Mouse (Mus musculus) liver, embryonic 14.5 days (tissue): ENCODE data around the gene Fgf13.

Experiments
- CTCF ChIP-seq: IDR thresholded peaks from 2 replicates; pipeline ENCODE4 v1.5.1; 2016; ENCODE audit warnings: antibody characterized with exemption, low read depth, control low read depth
- EP300 ChIP-seq: IDR thresholded peaks from 2 replicates; pipeline ENCODE4 v1.6.1; 2016; ENCODE audit warnings: antibody characterized with exemption, low read depth

DNA sequence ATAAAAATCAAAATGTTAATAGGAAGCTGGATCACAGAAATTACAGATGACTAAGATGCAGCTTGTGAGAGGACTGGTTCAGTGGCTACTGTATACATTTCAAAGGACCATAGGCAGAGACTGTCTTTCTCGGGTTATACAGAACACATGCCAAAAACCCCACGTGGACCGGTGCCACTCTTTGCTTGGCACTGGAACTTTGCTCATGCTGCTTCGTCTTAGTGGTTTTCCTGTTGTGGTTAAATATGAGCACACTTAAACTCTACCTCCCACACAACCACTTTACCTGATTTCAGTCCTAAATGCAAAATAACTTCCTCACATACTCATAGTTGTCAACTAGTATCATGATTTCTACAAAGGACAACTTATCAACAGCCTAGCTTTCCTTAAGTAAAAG is 59.6 kb downstream of the Fgf13 start:
- no peak for TF ChIP-seq CTCF
- no peak for TF ChIP-seq EP300
